Mouse (Mus musculus) liver, embryonic 14.5 days (tissue): Measurements from ENCODE around the gene B430306N03Rik. TPM values are rescaled to one million over a fixed set of nuclear protein-coding genes. Genes with fewer than 3 reads are reported as not detected.

ENCODE experiments used
- ATAC-seq: fragments of 200-750 bp; cut with Nextera tagmentation; 2 replicates; pipeline ENCODE4 v1.8.0; 2017; ENCODE audit warnings: moderate number of reproducible peaks, mild to moderate bottlenecking, moderate library complexity; ENCODE audit not compliant: insufficient read depth
- DNase-seq, 3 experiments: peaks; one replicate each; pipeline ENCODE4 v3.0.0-alpha.2; 2012 to 2013; ENCODE audit warnings: low read depth in 3 of 3, low spot score in 3 of 3
- H3K27ac ChIP-seq: fragments of 300-500 bp; sonication (generic); 2 replicates; pipeline ENCODE4 v1.5.1; 2014; ENCODE audit warnings: moderate library complexity, mild to moderate bottlenecking, control low read depth, inconsistent platforms
- H3K27me3 ChIP-seq: fragments of 300-500 bp; sonication (generic); 2 replicates; pipeline ENCODE4 v1.6.1; 2014; ENCODE audit warnings: mild to moderate bottlenecking, low read length, moderate library complexity; ENCODE audit not compliant: control insufficient read depth, insufficient read depth
- H3K36me3 ChIP-seq: fragments of 300-500 bp; sonication (generic); replicated peaks from 2 replicates; pipeline ENCODE4 v1.6.1; 2014; ENCODE audit warnings: low read depth; ENCODE audit not compliant: control insufficient read depth, insufficient read depth
- H3K4me1 ChIP-seq, 2 experiments: fragments of 200-500 bp in 1 of 2; fragments of 300-500 bp in 1 of 2; sonication (generic) in 1 of 2; replicated peaks; 2 replicates each; pipeline ENCODE4 v1.6.1; 2012 to 2014; ENCODE audit warnings: antibody characterized with exemption in 1 of 2, inconsistent platforms in 1 of 2, low read length in 1 of 2; ENCODE audit not compliant: control insufficient read depth in 2 of 2, insufficient read depth in 2 of 2
- H3K4me2 ChIP-seq: fragments of 300-500 bp; sonication (generic); 2 replicates; pipeline ENCODE4 v1.6.1; 2014; ENCODE audit warnings: low read depth, mild to moderate bottlenecking, control low read depth, moderate library complexity
- H3K4me3 ChIP-seq, 2 experiments: fragments of 200-500 bp in 1 of 2; fragments of 300-500 bp in 1 of 2; sonication (generic) in 1 of 2; 2 replicates each; pipeline ENCODE4 v1.5.1; 2012 to 2014; ENCODE audit warnings: low read depth in 2 of 2, low read length in 2 of 2, mild to moderate bottlenecking in 2 of 2, control low read depth in 1 of 2, inconsistent platforms in 1 of 2, moderate library complexity in 1 of 2; ENCODE audit not compliant: insufficient read depth in 1 of 2
- H3K9ac ChIP-seq: fragments of 300-500 bp; sonication (generic); replicated peaks from 2 replicates; pipeline ENCODE4 v1.6.1; 2014; ENCODE audit warnings: mild to moderate bottlenecking, control low read depth, moderate library complexity
- H3K9me3 ChIP-seq: fragments of 300-500 bp; sonication (generic); 2 replicates; pipeline ENCODE4 v1.6.1; 2016; ENCODE audit warnings: low read length, mixed read lengths; ENCODE audit not compliant: control insufficient read depth
- CTCF ChIP-seq: IDR thresholded peaks from 2 replicates; pipeline ENCODE4 v1.5.1; 2016; ENCODE audit warnings: antibody characterized with exemption, low read depth, control low read depth
- EP300 ChIP-seq: IDR thresholded peaks from 2 replicates; pipeline ENCODE4 v1.6.1; 2016; ENCODE audit warnings: antibody characterized with exemption, low read depth
- WGBS: fragments of 180-500 bp; shearing (Covaris S2); extraction: QIAGEN DNeasy Blood & Tissue Kit; methylation state at CpG from one replicate; pipeline ENCODE4 v1.1.7; 2014; ENCODE audit not compliant: insufficient replicate concordance; 5-methylcytosine and 5-hydroxymethylcytosine counted together
- polyA plus RNA-seq, 2 experiments: library from polyadenylated mRNA; depleted of rRNA in 1 of 2; stranded (reverse) in 1 of 2; unstranded in 1 of 2; fragments of >200 nt; fragmentation: Nextera tagmentation in 1 of 2; extraction: Ambion mirVana in 1 of 2; gene quantifications; 2 replicates each; pipeline versions ENCODE4 v1.2.1 to v1.2.3; 2012 to 2014

The B430306N03Rik gene
- polyA plus RNA-seq, 2 experiments: 1.8 to 2.6 TPM

- no peaks in the 10 kb centered on the region for H3K27me3 ChIP-seq
- peaks cover 6% of the 10 kb centered on the region for H3K36me3 ChIP-seq
- no peak for DNase-seq
- H3K9me3 ChIP-seq: no peaks in the 10 kb centered on the region
- H3K27ac ChIP-seq: no peak overlapping the region
- ATAC-seq: no peak
- WGBS: 54% methylated on average over 5 of the region's 5 CpGs
- H3K4me3 ChIP-seq: peak overlapping the region; percentile 57 to 67
- H3K4me1 ChIP-seq: peaks cover 20 to 41% of the 10 kb centered on the region in 2 experiments
- TF ChIP-seq EP300: no peak
- TF ChIP-seq CTCF: no peak
- peak overlapping the region; percentile 86 for H3K9ac ChIP-seq
- H3K4me2 ChIP-seq: peak overlapping the region; percentile 79
Observed at GRCm38 (mm10) chr17:48301792-48302191, 14.1 kb upstream of the B430306N03Rik start.

- no peak for DNase-seq
- no peak for ATAC-seq
- no peak overlapping the region for H3K27ac ChIP-seq
- H3K36me3 ChIP-seq: no peaks in the 10 kb centered on the region
- H3K27me3 ChIP-seq: no peaks in the 10 kb centered on the region
- no peak overlapping the region for H3K9ac ChIP-seq
- H3K4me3 ChIP-seq: no peak overlapping the region
- H3K4me1 ChIP-seq: no peaks in the 10 kb centered on the region
- TF ChIP-seq CTCF (no peak), EP300 (no peak)
- WGBS: 43% methylated on average over 2 of the region's 2 CpGs
- no peak overlapping the region for H3K4me2 ChIP-seq
- no peaks in the 10 kb centered on the region for H3K9me3 ChIP-seq
Observed at GRCm38 (mm10) chr17:48312124-48312523, 3.8 kb upstream of the B430306N03Rik start.

GRCm38 (mm10) chr17:48318686-48319085, 2.7 kb downstream of the B430306N03Rik start:
- DNase-seq: no peak
- Histone ChIP-seq H3K27ac (no peak overlapping the region), H3K27me3 (no peaks in the 10 kb centered on the region), H3K36me3 (no peaks in the 10 kb centered on the region), H3K4me3 (no peak overlapping the region), H3K4me1 (peaks cover 0 to 24% of the 10 kb centered on the region in 2 experiments; a peak in 3 of 4 replicates), H3K4me2 (no peak overlapping the region), H3K9me3 (no peaks in the 10 kb centered on the region), H3K9ac (no peak overlapping the region)
- WGBS: 70% methylated on average over 1 of the region's 1 CpGs
- TF ChIP-seq CTCF (no peak), EP300 (no peak)
- no peak for ATAC-seq

- Histone ChIP-seq H3K27ac (no peak overlapping the region), H3K4me2 (no peak overlapping the region), H3K9ac (no peak overlapping the region), H3K4me3 (no peak overlapping the region), H3K4me1 (peaks cover 0 to 28% of the 10 kb centered on the region in 2 experiments; a peak in 3 of 4 replicates), H3K27me3 (no peaks in the 10 kb centered on the region), H3K9me3 (no peaks in the 10 kb centered on the region), H3K36me3 (no peaks in the 10 kb centered on the region)
- no peak for TF ChIP-seq CTCF
- TF ChIP-seq EP300: peak; percentile 28; the same call in 1 of the 2 replicates
- 44% methylated on average over 2 of the region's 2 CpGs for WGBS
- peak; percentile 35; the same call in 1 of the 2 replicates for ATAC-seq
- no peak for DNase-seq
Observed at GRCm38 (mm10) chr17:48321279-48321678, 5.3 kb downstream of the B430306N03Rik start.

GRCm38 (mm10) chr17:48323236-48323635, 7.3 kb downstream of the B430306N03Rik start:
- H3K4me3 ChIP-seq: no peak overlapping the region
- H3K9me3 ChIP-seq: no peaks in the 10 kb centered on the region
- no peak overlapping the region for H3K4me2 ChIP-seq
- H3K9ac ChIP-seq: no peak overlapping the region
- H3K36me3 ChIP-seq: no peaks in the 10 kb centered on the region
- WGBS: 51% methylated on average over 3 of the region's 3 CpGs
- peaks cover 0 to 28% of the 10 kb centered on the region in 2 experiments; a peak in 3 of 4 replicates for H3K4me1 ChIP-seq
- ATAC-seq (no peak), DNase-seq (no peak)
- no peak overlapping the region for H3K27ac ChIP-seq
- TF ChIP-seq EP300: no peak
- TF ChIP-seq CTCF: no peak
- H3K27me3 ChIP-seq: no peaks in the 10 kb centered on the region
